Mouse (Mus musculus) embryonic facial prominence, embryonic 10.5 days (tissue): ENCODE data around the gene Hist1h4d. TPM values are rescaled to one million over a fixed set of nuclear protein-coding genes. Genes with fewer than 3 reads are reported as not detected.
"Not testable (repeated sequence)": the region's sequence is repeated elsewhere in the genome, so short reads cannot be mapped to it uniquely, and the experiment has no call there.

Source experiments
- DNase-seq: peaks from one replicate; pipeline ENCODE4 v3.0.0-alpha.2; 2017; ENCODE audit warnings: low spot score
- H3K27ac ChIP-seq: fragments of 300-500 bp; sonication (generic); replicated peaks from 2 replicates; pipeline ENCODE4 v1.5.1; 2016; ENCODE audit warnings: mild to moderate bottlenecking
- H3K27me3 ChIP-seq: fragments of 300-500 bp; sonication (generic); replicated peaks from 2 replicates; pipeline ENCODE4 v1.6.1; 2016; ENCODE audit warnings: low read depth, mild to moderate bottlenecking; ENCODE audit not compliant: poor library complexity, severe bottlenecking
- H3K36me3 ChIP-seq: fragments of 300-500 bp; sonication (generic); replicated peaks from 2 replicates; pipeline ENCODE4 v1.6.1; 2016; ENCODE audit warnings: mild to moderate bottlenecking, moderate library complexity
- H3K4me1 ChIP-seq: fragments of 300-500 bp; sonication (generic); 2 replicates; pipeline ENCODE4 v1.6.1; 2016
- H3K4me3 ChIP-seq: fragments of 300-500 bp; sonication (generic); 2 replicates; pipeline ENCODE4 v1.5.1; 2016; ENCODE audit warnings: mild to moderate bottlenecking, moderate library complexity
- H3K9me3 ChIP-seq: fragments of 300-500 bp; sonication (generic); 2 replicates; pipeline ENCODE4 v1.6.1; 2016; ENCODE audit warnings: mild to moderate bottlenecking
- WGBS: fragments of 180-500 bp; shearing (Covaris S2); methylation state at CpG from one replicate; pipeline ENCODE4 v1.1.7; 2016; 5-methylcytosine and 5-hydroxymethylcytosine counted together
- polyA plus RNA-seq: library from polyadenylated mRNA; unstranded; fragments of >200 nt; fragmentation: Nextera tagmentation; extraction: Ambion mirVana; gene quantifications from 2 replicates; pipeline ENCODE4 v1.2.1, GENCODE M21; 2016

The Hist1h4d gene
- polyA plus RNA-seq, 1 experiment from 2014 or later = 97.2 TPM

GRCm38 (mm10) chr13:23542225-23542980 is 39.0 kb upstream of the Hist1h4d start:
- WGBS = 7% methylated on average over 3 of the region's 3 CpGs
- H3K36me3 ChIP-seq = not testable (repeated sequence)

GRCm38 (mm10) chr13:23542999-23543607 is 38.3 kb upstream of the Hist1h4d start, which contains the start of gene Hist1h2bh:
Gene Hist1h2bh, minus strand, starts transcription at chr13:23543392.
- H3K9me3 ChIP-seq, H3K36me3 ChIP-seq, H3K27me3 ChIP-seq: not testable (repeated sequence)
- Histone ChIP-seq H3K27ac (peak within 1 kb of the TSS; percentile 94), H3K4me3 (peak within 1 kb of the TSS; percentile 62), H3K4me1 (peaks cover 19% of the 10 kb centered on the region)
- peak; percentile 80 for DNase-seq
- under 1% methylated on average over 42 of the region's 42 CpGs for WGBS

More at GRCm38 (mm10) chr13:23542225-23542980, 39.0 kb upstream of the Hist1h4d start:
- not testable (repeated sequence) for H3K9me3 ChIP-seq, H3K27me3 ChIP-seq, DNase-seq
- Histone ChIP-seq H3K27ac (peak overlapping the region; percentile 94), H3K4me1 (peaks cover 25% of the 10 kb centered on the region), H3K4me3 (peak overlapping the region; percentile 62)

- peaks cover 20% of the 10 kb centered on the region for H3K4me1 ChIP-seq
- WGBS = under 1% methylated on average over 29 of the region's 45 CpGs
- H3K27ac ChIP-seq = peak within 1 kb of the TSS; percentile 94
- H3K9me3 ChIP-seq = no peaks in the 10 kb centered on the region
- no peaks in the 10 kb centered on the region for H3K36me3 ChIP-seq
- H3K4me3 ChIP-seq = peak within 1 kb of the TSS; percentile 62
- peak; percentile 62 for DNase-seq
- no peaks in the 10 kb centered on the region for H3K27me3 ChIP-seq
These were observed 37.2 kb upstream of the Hist1h4d start, which contains the start of gene Hist1h3f for GRCm38 (mm10) chr13:23543965-23544786. Gene Hist1h3f, plus strand, starts transcription at chr13:23544052.

DNA sequence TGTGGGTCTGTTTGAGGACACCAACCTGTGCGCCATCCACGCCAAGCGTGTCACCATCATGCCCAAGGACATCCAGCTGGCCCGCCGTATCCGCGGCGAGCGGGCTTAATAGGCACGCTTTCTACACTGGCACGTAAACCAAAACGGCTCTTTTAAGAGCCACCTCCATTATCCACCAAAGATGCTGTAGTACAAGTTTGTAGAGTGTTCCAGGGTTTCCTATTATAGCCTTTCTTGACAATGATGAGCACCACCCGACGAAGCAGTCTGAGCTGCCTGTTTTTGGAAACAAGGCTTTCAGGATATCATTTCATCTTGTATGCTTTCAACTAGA is 36.6 kb upstream of the Hist1h4d start:
- WGBS = 0% methylated on average over 14 of the region's 14 CpGs
- not testable (repeated sequence) for H3K9me3 ChIP-seq, DNase-seq, H3K27me3 ChIP-seq, H3K36me3 ChIP-seq
- Histone ChIP-seq H3K27ac (peak overlapping the region; percentile 94), H3K4me1 (peaks cover 20% of the 10 kb centered on the region), H3K4me3 (peak overlapping the region; percentile 62)

DNA sequence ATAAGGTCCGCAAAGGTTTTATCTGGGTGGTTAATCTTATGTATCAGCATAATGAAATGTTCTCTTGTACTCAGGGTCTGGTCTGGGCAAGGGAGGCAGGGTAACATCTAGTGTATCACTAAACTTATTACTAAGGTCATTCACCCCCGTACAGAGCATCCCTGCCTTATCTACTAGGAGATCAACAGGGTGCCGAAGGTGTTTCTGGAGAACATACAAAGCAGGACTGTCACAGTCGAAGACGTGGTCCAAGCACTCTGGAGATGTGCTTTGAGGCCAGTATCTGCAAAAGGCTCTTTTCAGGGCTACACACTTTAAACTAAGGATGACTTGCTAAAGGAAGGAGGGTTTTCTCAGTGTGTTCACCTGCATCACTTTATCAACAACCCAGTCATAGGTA is 34.7 kb upstream of the Hist1h4d start:
- Histone ChIP-seq H3K4me1 (peaks cover 25% of the 10 kb centered on the region), H3K27me3 (no peaks in the 10 kb centered on the region), H3K27ac (peak overlapping the region; percentile 75), H3K9me3 (no peaks in the 10 kb centered on the region), H3K4me3 (0 out of 2 replicates have a peak overlapping the region, but pooled peaks have one; percentile 3), H3K36me3 (no peaks in the 10 kb centered on the region)
- DNase-seq = no peak
- 77% methylated on average over 5 of the region's 5 CpGs for WGBS

DNA sequence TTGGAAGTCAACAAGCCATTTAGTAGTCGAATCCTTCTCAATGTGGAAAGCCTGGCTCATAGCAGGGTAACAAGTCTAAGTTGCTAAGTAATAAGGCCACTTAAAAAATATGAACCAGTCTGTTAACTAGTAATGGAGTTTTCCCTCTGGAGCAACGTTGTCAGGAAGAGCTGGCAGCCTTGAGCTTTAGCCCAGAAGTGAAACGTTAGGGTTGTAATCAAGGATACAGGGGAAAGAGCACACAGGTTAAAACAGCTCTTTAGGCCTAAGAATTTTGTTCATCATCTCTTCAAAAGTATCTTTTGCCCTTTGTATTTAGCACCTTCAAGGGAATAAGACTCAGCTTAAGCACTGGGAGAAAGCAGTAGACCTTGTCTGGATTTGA is 30.6 kb upstream of the Hist1h4d start:
- Histone ChIP-seq H3K27ac (peak overlapping the region; percentile 96), H3K27me3 (no peaks in the 10 kb centered on the region), H3K9me3 (no peaks in the 10 kb centered on the region), H3K4me3 (peak overlapping the region; percentile 59), H3K4me1 (peaks cover 35% of the 10 kb centered on the region), H3K36me3 (no peaks in the 10 kb centered on the region)
- WGBS = 12% methylated on average over 3 of the region's 3 CpGs
- DNase-seq = peak; percentile 34

- Histone ChIP-seq H3K27ac (peak within 1 kb of the TSS; percentile 96), H3K4me3 (peak within 1 kb of the TSS; percentile 59), H3K4me1 (peaks cover 31% of the 10 kb centered on the region)
- H3K9me3 ChIP-seq, H3K36me3 ChIP-seq, H3K27me3 ChIP-seq: not testable (repeated sequence)
- DNase-seq = peak; percentile 93
- under 1% methylated on average over 47 of the region's 47 CpGs for WGBS
These were observed 30.1 kb upstream of the Hist1h4d start, which contains the start of gene Hist1h4f for GRCm38 (mm10) chr13:23551146-23551834. Gene Hist1h4f, minus strand, starts transcription at chr13:23551648.

DNA sequence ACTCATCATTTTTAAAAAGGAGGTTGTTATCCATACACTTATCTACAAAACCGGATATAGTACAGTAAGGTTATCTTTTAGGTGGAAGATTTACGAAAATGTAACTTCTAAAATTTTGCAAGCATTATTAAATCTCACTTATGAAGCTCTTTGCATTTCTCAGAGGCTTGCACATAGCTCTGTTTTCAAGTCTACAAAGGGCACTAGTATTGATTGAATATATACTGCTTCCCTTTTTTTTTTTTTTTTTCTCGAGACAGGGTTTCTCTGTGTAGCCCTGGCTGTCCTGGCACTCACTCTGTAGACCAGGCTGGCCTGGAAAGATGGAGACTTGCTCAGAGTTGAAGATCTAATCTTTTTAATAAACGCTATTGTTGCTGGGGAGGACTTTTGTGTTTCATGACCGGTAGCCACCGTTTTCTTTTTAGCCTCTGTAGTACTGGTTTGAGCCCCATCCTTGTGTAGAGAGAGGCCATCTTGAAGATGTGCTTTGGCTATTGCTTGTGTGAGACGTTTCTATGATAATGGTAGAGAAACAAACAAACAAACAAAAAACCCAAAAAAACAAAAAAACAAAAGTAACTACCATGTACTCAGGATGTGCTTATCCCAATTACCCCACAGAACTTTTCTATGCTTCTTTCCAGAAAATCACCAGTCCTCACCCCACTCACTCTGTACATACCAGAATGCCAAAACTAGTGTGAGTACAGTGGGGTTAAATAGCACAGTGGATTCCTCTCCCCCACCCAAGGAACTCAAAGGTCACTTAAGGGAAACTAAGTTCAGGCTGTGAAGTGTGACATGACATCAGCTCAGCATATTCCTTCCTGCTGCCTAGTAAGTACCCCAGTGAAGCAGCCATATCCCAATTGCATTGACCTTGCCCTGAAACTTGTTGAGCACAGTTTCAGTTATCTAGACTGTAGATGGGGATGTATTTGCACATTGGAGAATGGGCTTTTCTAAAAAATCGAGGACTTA is 29.2 kb upstream of the Hist1h4d start:
- WGBS = 61% methylated on average over 8 of the region's 8 CpGs
- Histone ChIP-seq H3K9me3 (no peaks in the 10 kb centered on the region), H3K4me1 (peaks cover 32% of the 10 kb centered on the region), H3K36me3 (no peaks in the 10 kb centered on the region), H3K4me3 (peak overlapping the region; percentile 59), H3K27ac (peak overlapping the region; percentile 96), H3K27me3 (no peaks in the 10 kb centered on the region)
- DNase-seq = no peak

DNA sequence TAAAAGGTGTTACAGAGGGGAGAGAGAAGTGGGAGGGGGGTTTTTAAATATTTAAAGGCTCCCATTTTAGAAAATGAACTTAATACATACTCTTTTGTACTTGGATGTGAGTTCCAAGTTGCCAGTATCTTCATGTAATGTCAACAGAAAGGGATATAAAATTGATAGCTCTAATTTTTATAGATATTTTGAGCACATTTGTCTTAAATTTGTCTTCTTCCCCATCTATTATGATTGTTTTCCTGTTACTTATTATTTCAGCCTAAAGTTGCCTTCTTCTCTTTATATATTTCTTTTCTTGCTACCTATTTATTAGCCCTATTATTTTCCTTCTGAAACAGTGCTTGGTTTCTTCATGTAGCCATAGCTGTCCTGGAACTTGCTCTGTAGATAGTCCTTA is 28.4 kb upstream of the Hist1h4d start, which contains the start of gene Hist1h1d:
Gene Hist1h1d, plus strand, starts transcription at position 301 of the 400 bp plus-strand sequence.
- Histone ChIP-seq H3K4me3 (peak within 1 kb of the TSS; percentile 69; the same call in 1 of the 2 replicates), H3K27ac (peak within 1 kb of the TSS; percentile 96), H3K9me3 (no peaks in the 10 kb centered on the region), H3K27me3 (no peaks in the 10 kb centered on the region), H3K4me1 (peaks cover 32% of the 10 kb centered on the region), H3K36me3 (no peaks in the 10 kb centered on the region)
- DNase-seq = no peak

DNA sequence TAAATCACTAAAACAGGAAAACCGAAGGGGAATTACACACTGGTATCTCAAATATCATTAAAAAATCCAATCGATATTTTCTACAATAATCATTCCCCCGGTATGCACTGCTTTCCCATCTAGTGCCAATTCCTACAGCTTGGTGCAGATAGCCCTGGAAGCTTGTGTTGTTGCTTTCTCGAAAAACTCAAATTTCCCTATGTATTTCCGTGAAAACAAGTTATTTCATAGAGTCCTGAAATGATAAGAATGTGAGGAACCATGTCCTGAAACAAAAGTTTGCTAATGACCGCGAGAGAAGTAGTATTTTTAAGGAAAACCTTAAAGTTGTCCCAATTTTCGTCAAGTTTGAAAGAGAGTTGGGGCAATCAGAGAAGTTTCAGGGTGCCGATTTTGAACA is 27.0 kb upstream of the Hist1h4d start:
- H3K27me3 ChIP-seq = no peaks in the 10 kb centered on the region
- H3K4me1 ChIP-seq = peaks cover 28% of the 10 kb centered on the region
- H3K9me3 ChIP-seq = no peaks in the 10 kb centered on the region
- peak overlapping the region; percentile 96 for H3K27ac ChIP-seq
- H3K4me3 ChIP-seq = peak overlapping the region; percentile 69
- no peak for DNase-seq
- H3K36me3 ChIP-seq = no peaks in the 10 kb centered on the region
- WGBS = 25% methylated on average over 9 of the region's 9 CpGs
